Mouse (Mus musculus): Measurements from ENCODE around the gene A630076J17Rik.

- TF ChIP-seq CTCF (IDR thresholded peaks at IDR 0.05; ENCODE audit: low read depth) (no peak), EP300 (IDR thresholded peaks at IDR 0.05; ENCODE audit: low read depth) (no peak)
Measured at GRCm38 (mm10) chr3:107204413-107204812, 26.0 kb upstream of the A630076J17Rik start.
